Mouse (Mus musculus) lung, postnatal 0 days (tissue): ENCODE data around the gene Lingo4.

Experiments
- CTCF ChIP-seq: IDR thresholded peaks from 2 replicates; pipeline ENCODE4 v1.5.1; 2016; ENCODE audit warnings: antibody characterized with exemption, mild to moderate bottlenecking
- EP300 ChIP-seq: IDR thresholded peaks from 2 replicates; pipeline ENCODE4 v1.6.1; 2016; ENCODE audit warnings: antibody characterized with exemption, mild to moderate bottlenecking, control low read depth

GRCm38 (mm10) chr3:94363291-94364153 lies 34.8 kb upstream of the Lingo4 start:
- TF ChIP-seq CTCF (no peak), EP300 (no peak)
